Comparison of ENCODE assay signal across 25 mouse cellular contexts in genomic region chr15:81016488-81016887, GRCm38 (mm10). TPM values are rescaled to one million over a fixed set of nuclear protein-coding genes. Genes with fewer than 3 reads are reported as not detected.
DNase-seq lines count a peak whose midpoint lies in the region; ATAC-seq and TF ChIP-seq lines count a peak whose summit lies in the region.
"Had no signal": no experiment of that assay in that cellular context is flagged by ENCODE, and none has a peak within 500 bp of the region (broad histone marks: within the 10 kb centered on the region; RNA-seq: fewer than 3 reads in every experiment).

No protein-coding gene starts in this region.

- H3K9me3 ChIP-seq in lung, postnatal 0 days (ENCODE audit: low read length) = no peaks in the 10 kb centered on the region
- H3K9me3 ChIP-seq: embryonic facial prominence, embryonic 12.5 days; forebrain, embryonic 13.5 days; forebrain, embryonic 15.5 days; G1E had no signal

- DNase-seq in gastrocnemius, postnatal 25 days = peak; percentile 13
- no peak for DNase-seq in gastrocnemius, adult 18-20 months (ENCODE audit: low spot score)
- no peak for DNase-seq in layer of hippocampus, adult 2 months (ENCODE audit: low spot score in 2 of 2)
- no peak for DNase-seq in layer of hippocampus, adult 9-11 months
- peak; percentile 42 for DNase-seq in lung, postnatal 10 days
- no peak for DNase-seq in lung, postnatal 0 days (ENCODE audit: low spot score)
- no peak for DNase-seq in right cerebral cortex, adult 18-20 months
- DNase-seq: adrenal gland, adult 8-10 months; adrenal gland, postnatal 14 days; adrenal gland, postnatal 36 days; B cell, adult 2 months; cerebellum, adult 11-12 months; cerebellum, adult 2 months; cerebellum, adult 9-10 months; cerebellum, postnatal 10 days; cerebellum, postnatal 25 days; embryo, embryonic 11 days had no signal

- peak overlapping the region; percentile 76 for H3K27ac ChIP-seq in layer of hippocampus, adult 2 months
- H3K27ac ChIP-seq in lung, postnatal 0 days (ENCODE audit: low read length) = no peak overlapping the region
- H3K27ac ChIP-seq: embryonic facial prominence, embryonic 12.5 days; forebrain, embryonic 13.5 days; forebrain, embryonic 15.5 days had no signal

- no peaks in the 10 kb centered on the region for H3K4me1 ChIP-seq in lung, postnatal 0 days (ENCODE audit: insufficient read depth, low read depth, low read length)
- H3K4me1 ChIP-seq: embryonic facial prominence, embryonic 12.5 days; forebrain, embryonic 13.5 days; forebrain, embryonic 15.5 days had no signal

- no peaks in the 10 kb centered on the region for H3K27me3 ChIP-seq in lung, postnatal 0 days (replicated peaks; ENCODE audit: insufficient read depth, low read length)
- H3K27me3 ChIP-seq: CH12.LX; embryonic facial prominence, embryonic 12.5 days; forebrain, embryonic 13.5 days; forebrain, embryonic 15.5 days; Patski had no signal

- TF ChIP-seq CTCF in layer of hippocampus, adult 2 months (conservative IDR thresholded peaks at IDR 0.05) = no peak
- TF ChIP-seq CTCF in lung, postnatal 0 days (IDR thresholded peaks at IDR 0.05) = no peak

- no peak for TF ChIP-seq EP300 in lung, postnatal 0 days (IDR thresholded peaks at IDR 0.05)

- no peak overlapping the region for H3K9ac ChIP-seq in lung, postnatal 0 days (replicated peaks; ENCODE audit: low read depth)
- H3K9ac ChIP-seq: embryonic facial prominence, embryonic 12.5 days; forebrain, embryonic 13.5 days; forebrain, embryonic 15.5 days had no signal

- 84% methylated on average over 9 of the region's 10 CpGs for WGBS in lung, postnatal 0 days

- H3K4me3 ChIP-seq in layer of hippocampus, adult 2 months = no peak overlapping the region
- H3K4me3 ChIP-seq in lung, postnatal 0 days (ENCODE audit: low read depth, low read length) = no peak overlapping the region
- H3K4me3 ChIP-seq: embryonic facial prominence, embryonic 12.5 days; forebrain, embryonic 13.5 days; forebrain, embryonic 15.5 days had no signal

- no peak overlapping the region for H3K4me2 ChIP-seq in lung, postnatal 0 days (replicated peaks; ENCODE audit: low read depth, low read length)
- H3K4me2 ChIP-seq: embryonic facial prominence, embryonic 12.5 days; forebrain, embryonic 13.5 days; forebrain, embryonic 15.5 days had no signal

- H3K36me3 ChIP-seq in lung, postnatal 0 days (ENCODE audit: insufficient read depth, low read length) = peaks cover 43% of the 10 kb centered on the region; the same call in 1 of the 2 replicates

- no peak; the same call in 1 of the 2 replicates for ATAC-seq in lung, postnatal 0 days
- ATAC-seq: activated CD4-positive, CD25-positive, alpha-beta regulatory T cell, adult 4 months; CD4-positive, CD25-positive, alpha-beta regulatory T cell, adult 4 months; forebrain, embryonic 13.5 days; forebrain, embryonic 15.5 days; Patski had no signal

RNA-seq across cellular contexts. Expression of gene Sgsm3, which starts 38.9 kb away (rescaled TPM):
- 10 to 100 TPM; 11.0 to 12.5 TPM for total RNA-seq in gastrocnemius, postnatal 25 days (2021)
- total RNA-seq in gastrocnemius, adult 18-20 months (2021) = 10 to 100 TPM; 17.3 to 19.2 TPM
- 10 to 100 TPM; 83.0 to 89.2 TPM for total RNA-seq in layer of hippocampus, adult 2 months (2021)
- polyA plus RNA-seq in lung, postnatal 0 days (2015; fragmentation: Nextera tagmentation; extraction: Ambion mirVana) = 27.8 and 38.5 TPM in 2 replicates

Comparison
In these comparisons a context has a peak if more than half of its experiments do, and no peak if none do; other contexts are left out.
1. DNase-seq: peak in gastrocnemius, postnatal 25 days (single experiment) and lung, postnatal 10 days (single experiment); none in gastrocnemius, adult 18-20 months (single experiment), layer of hippocampus, adult 2 months (0 of 2), layer of hippocampus, adult 9-11 months (single experiment), lung, postnatal 0 days (single experiment) and right cerebral cortex, adult 18-20 months (single experiment).
2. RNA of gene Sgsm3, which starts 38.9 kb away (total RNA-seq): 83.0 to 89.2 TPM in layer of hippocampus, adult 2 months; 17.3 to 19.2 TPM in gastrocnemius, adult 18-20 months and 11.0 to 12.5 TPM in gastrocnemius, postnatal 25 days; every median in the first group is over 4 times any median in the second.